Mouse (Mus musculus) heart, embryonic 12.5 days (tissue): Measurements from ENCODE around the gene Diras1. TPM values are rescaled to one million over a fixed set of nuclear protein-coding genes. Genes with fewer than 3 reads are reported as not detected.

Experiments
- ATAC-seq: fragments of 200-750 bp; cut with Nextera tagmentation; 2 replicates; pipeline ENCODE4 v1.8.0; 2017; ENCODE audit warnings: moderate TSS enrichment, moderate library complexity; ENCODE audit not compliant: insufficient number of reproducible peaks, low FRiP score
- H3K27ac ChIP-seq: fragments of 300-500 bp; sonication (generic); 2 replicates; pipeline ENCODE4 v1.5.1; 2016; ENCODE audit warnings: mild to moderate bottlenecking, moderate library complexity; ENCODE audit not compliant: poor library complexity, severe bottlenecking
- H3K27me3 ChIP-seq: fragments of 300-500 bp; sonication (generic); replicated peaks from 2 replicates; pipeline ENCODE4 v1.6.1; 2016; ENCODE audit warnings: mild to moderate bottlenecking, moderate library complexity
- H3K36me3 ChIP-seq: fragments of 300-500 bp; sonication (generic); 2 replicates; pipeline ENCODE4 v1.6.1; 2016; ENCODE audit warnings: mild to moderate bottlenecking, moderate library complexity
- H3K4me1 ChIP-seq: fragments of 300-500 bp; sonication (generic); replicated peaks from 2 replicates; pipeline ENCODE4 v1.6.1; 2016; ENCODE audit warnings: mild to moderate bottlenecking
- H3K4me2 ChIP-seq: fragments of 300-500 bp; sonication (generic); 2 replicates; pipeline ENCODE4 v1.6.1; 2016; ENCODE audit warnings: mild to moderate bottlenecking, moderate library complexity
- H3K4me3 ChIP-seq: fragments of 300-500 bp; sonication (generic); 2 replicates; pipeline ENCODE4 v1.5.1; 2016; ENCODE audit warnings: mild to moderate bottlenecking
- H3K9ac ChIP-seq: fragments of 300-500 bp; sonication (generic); 2 replicates; pipeline ENCODE4 v1.6.1; 2016; ENCODE audit warnings: mild to moderate bottlenecking, moderate library complexity
- H3K9me3 ChIP-seq: fragments of 300-500 bp; sonication (generic); replicated peaks from 2 replicates; pipeline ENCODE4 v1.6.1; 2016; ENCODE audit warnings: mild to moderate bottlenecking, moderate library complexity
- WGBS: fragments of 180-500 bp; shearing (Covaris S2); methylation state at CpG from one replicate; pipeline ENCODE4 v1.1.7; 2016; 5-methylcytosine and 5-hydroxymethylcytosine counted together
- polyA plus RNA-seq: library from polyadenylated mRNA; unstranded; fragments of >200 nt; fragmentation: Nextera tagmentation; extraction: Ambion mirVana; gene quantifications from 2 replicates; pipeline ENCODE4 v1.2.1, GENCODE M21; 2016

Diras1 gene
- polyA plus RNA-seq, 1 experiment from 2014 or later: not detected

DNA sequence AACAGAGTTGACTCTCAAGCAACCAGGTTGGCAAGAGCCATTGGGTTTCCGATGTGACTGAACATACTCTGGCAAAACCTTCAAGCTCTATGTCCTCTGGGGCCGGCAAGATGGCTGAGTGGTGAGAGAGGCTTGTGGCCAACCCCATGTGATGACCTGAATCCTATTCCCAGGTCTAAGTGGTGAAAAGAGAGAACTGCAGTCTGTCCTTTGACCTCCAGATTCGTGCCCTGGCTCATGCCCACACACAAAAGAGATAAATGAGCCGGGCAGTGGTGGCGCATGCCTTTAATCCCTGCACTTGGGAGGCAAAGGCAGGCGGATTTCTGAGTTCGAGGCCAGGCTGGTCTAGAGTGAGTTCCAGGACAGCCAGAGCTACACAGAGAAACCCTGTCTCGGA lies 55.3 kb downstream of the Diras1 start:
- ATAC-seq: no peak
- no peak overlapping the region for H3K27ac ChIP-seq
- WGBS: 80% methylated on average over 8 of the region's 8 CpGs

More for the DNA sequence above, 55.3 kb downstream of the Diras1 start:
- Histone ChIP-seq H3K36me3 (no peaks in the 10 kb centered on the region), H3K4me1 (peaks cover 33% of the 10 kb centered on the region), H3K4me3 (no peak overlapping the region), H3K27me3 (no peaks in the 10 kb centered on the region), H3K9ac (no peak overlapping the region), H3K9me3 (peaks cover 6% of the 10 kb centered on the region; the same call in 1 of the 2 replicates), H3K4me2 (no peak overlapping the region)

Other genes starting within 250 kb of the Diras1 start
- 51.2 and 58.3 TPM in 2 replicates for gene Sf3a2, start 227.5 kb downstream of the Diras1 start, polyA plus RNA-seq
- 82.4 and 83.2 TPM in 2 replicates for gene Plekhj1, start 227.0 kb downstream of the Diras1 start, polyA plus RNA-seq
- gene Amh, start 220.4 kb downstream of the Diras1 start, polyA plus RNA-seq: 0.14 and 0.23 TPM in 2 replicates
- gene Jsrp1, start 212.2 kb downstream of the Diras1 start, polyA plus RNA-seq: 6.1 and 6.7 TPM in 2 replicates
- gene Oaz1, start 199.0 kb downstream of the Diras1 start, polyA plus RNA-seq: 1,577 and 1,597 TPM in 2 replicates
- 0.46 and 0.54 TPM in 2 replicates for gene Lingo3, start 181.6 kb downstream of the Diras1 start, polyA plus RNA-seq
- gene Lsm7, start 170.5 kb downstream of the Diras1 start, polyA plus RNA-seq: 177 and 182 TPM in 2 replicates
- 34.8 and 35.2 TPM in 2 replicates for gene Sppl2b, start 170.4 kb downstream of the Diras1 start, polyA plus RNA-seq
- gene Tmprss9, start 153.8 kb downstream of the Diras1 start, polyA plus RNA-seq: not detected in 2 replicates
- gene Timm13, start 124.7 kb downstream of the Diras1 start, polyA plus RNA-seq: 285 and 293 TPM in 2 replicates
- gene Lmnb2, start 107.4 kb downstream of the Diras1 start, polyA plus RNA-seq: 34.3 and 35.3 TPM in 2 replicates
- gene Gadd45b, start 95.6 kb downstream of the Diras1 start, polyA plus RNA-seq: 27.8 and 29.9 TPM in 2 replicates
- gene Gng7, start 10.7 kb downstream of the Diras1 start, polyA plus RNA-seq: 1.5 and 1.7 TPM in 2 replicates
- gene Slc39a3, start 11.8 kb upstream of the Diras1 start, polyA plus RNA-seq: 7.5 and 8.7 TPM in 2 replicates
- 152 and 154 TPM in 2 replicates for gene Sgta, start 34.5 kb upstream of the Diras1 start, polyA plus RNA-seq
- gene Thop1, start 44.4 kb upstream of the Diras1 start, polyA plus RNA-seq: 35.5 and 36.6 TPM in 2 replicates
- 0.31 and 0.47 TPM in 2 replicates for gene Creb3l3, start 73.2 kb upstream of the Diras1 start, polyA plus RNA-seq
- 161 and 165 TPM in 2 replicates for gene Map2k2, start 80.3 kb upstream of the Diras1 start, polyA plus RNA-seq
- 24.7 and 24.8 TPM in 2 replicates for gene Zbtb7a, start 109.6 kb upstream of the Diras1 start, polyA plus RNA-seq
- 36.0 and 36.1 TPM in 2 replicates for gene Pias4, start 142.3 kb upstream of the Diras1 start, polyA plus RNA-seq
- gene Eef2, start 151.0 kb upstream of the Diras1 start, polyA plus RNA-seq: 408 and 433 TPM in 2 replicates
- 62.8 and 69.0 TPM in 2 replicates for gene Dapk3, start 157.3 kb upstream of the Diras1 start, polyA plus RNA-seq
- gene 4930442H23Rik, start 158.2 kb upstream of the Diras1 start, polyA plus RNA-seq: 0.18 TPM in 1 of 2 replicates, not detected in the other
- gene Nmrk2, start 176.4 kb upstream of the Diras1 start, polyA plus RNA-seq: 3.9 and 4.9 TPM in 2 replicates
- gene Atcay, start 205.2 kb upstream of the Diras1 start, polyA plus RNA-seq: 0.46 and 0.72 TPM in 2 replicates
- gene Zfr2, start 207.5 kb upstream of the Diras1 start, polyA plus RNA-seq: 6.1 and 7.2 TPM in 2 replicates
- gene Matk, start 227.3 kb upstream of the Diras1 start, polyA plus RNA-seq: 2.0 and 2.2 TPM in 2 replicates
- 243 and 253 TPM in 2 replicates for gene Mrpl54, start 241.3 kb upstream of the Diras1 start, polyA plus RNA-seq
- 43.3 and 46.1 TPM in 2 replicates for gene Apba3, start 241.3 kb upstream of the Diras1 start, polyA plus RNA-seq